Mouse (Mus musculus) frontal cortex, adult (tissue): ENCODE data around the gene Olfr716.
"Not testable (repeated sequence)": the region's sequence is repeated elsewhere in the genome, so short reads cannot be mapped to it uniquely, and the experiment has no call there.

Experiments
- ATAC-seq: cut with Nextera tagmentation; 2 replicates; pipeline ENCODE4 v1.9.2; 2017; ENCODE audit warnings: mild to moderate bottlenecking, moderate library complexity, mixed read lengths; ENCODE audit not compliant: low TSS enrichment

Olfr716 gene

DNA sequence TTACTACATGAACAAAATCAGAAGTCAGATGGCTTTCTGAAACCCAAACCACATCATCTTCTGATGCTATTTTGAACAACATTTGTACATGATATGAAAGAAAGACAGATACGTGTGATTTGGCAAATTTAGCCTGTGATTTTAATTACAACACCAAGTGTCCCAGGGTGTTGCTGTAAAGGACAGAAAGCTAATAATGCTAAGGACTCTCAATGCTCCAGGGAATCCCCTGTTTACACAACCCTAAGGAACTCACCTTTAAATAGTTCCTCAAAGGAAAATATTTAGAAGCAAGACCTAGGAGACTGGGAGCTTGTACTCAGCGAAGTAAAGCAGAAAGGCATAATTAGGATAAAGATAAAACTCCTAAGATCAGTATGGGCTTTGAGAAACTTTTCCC lies at the start of gene Olfr716:
Gene Olfr716, plus strand, starts transcription at position 301 of the 400 bp plus-strand sequence.
- ATAC-seq = not testable (repeated sequence)

DNA sequence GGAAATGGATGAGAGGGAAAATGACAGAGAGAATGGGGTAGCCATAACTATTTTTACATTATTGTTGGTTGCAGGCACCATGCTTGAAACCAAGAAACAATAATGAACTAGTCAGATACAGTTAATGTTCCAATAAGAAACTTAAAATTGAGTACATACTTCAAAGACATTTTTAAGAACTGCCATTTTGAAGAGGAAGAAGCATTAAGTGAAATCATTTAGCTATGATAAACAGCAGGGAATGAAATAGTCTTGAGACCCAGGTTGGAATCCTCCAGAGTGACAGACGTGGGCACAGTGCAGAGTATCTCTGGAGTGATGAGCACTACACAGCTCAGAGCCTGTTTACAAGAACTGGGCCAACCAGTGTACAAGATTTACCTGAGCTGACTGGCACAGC lies 45.2 kb upstream of the Olfr716 start, which contains the start of gene Olfr17:
Gene Olfr17, plus strand, starts transcription at position 301 of the 400 bp plus-strand sequence.
- no peak for ATAC-seq

DNA sequence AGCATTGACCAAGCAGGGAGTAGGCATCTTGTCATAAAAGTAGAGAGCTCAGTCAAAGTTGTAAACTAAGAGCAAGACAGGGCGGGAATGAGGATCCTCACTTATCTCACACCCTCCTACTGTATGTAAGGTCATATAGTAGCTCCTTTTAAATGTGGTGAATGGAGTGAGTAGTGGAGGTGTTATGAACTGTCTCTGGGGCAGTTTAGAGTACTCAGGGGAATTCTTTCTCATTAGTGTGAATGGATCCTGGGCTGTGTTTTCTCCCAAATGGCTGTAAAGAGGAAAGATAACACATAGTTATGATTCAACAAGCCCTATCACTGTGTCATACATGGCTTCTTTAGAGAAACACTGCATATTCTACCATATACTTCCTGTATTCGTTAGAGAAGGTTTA lies 27.9 kb upstream of the Olfr716 start, which contains the start of gene Olfr715b:
Gene Olfr715b, minus strand, starts transcription at position 101 of the 400 bp plus-strand sequence.
- not testable (repeated sequence) for ATAC-seq

DNA sequence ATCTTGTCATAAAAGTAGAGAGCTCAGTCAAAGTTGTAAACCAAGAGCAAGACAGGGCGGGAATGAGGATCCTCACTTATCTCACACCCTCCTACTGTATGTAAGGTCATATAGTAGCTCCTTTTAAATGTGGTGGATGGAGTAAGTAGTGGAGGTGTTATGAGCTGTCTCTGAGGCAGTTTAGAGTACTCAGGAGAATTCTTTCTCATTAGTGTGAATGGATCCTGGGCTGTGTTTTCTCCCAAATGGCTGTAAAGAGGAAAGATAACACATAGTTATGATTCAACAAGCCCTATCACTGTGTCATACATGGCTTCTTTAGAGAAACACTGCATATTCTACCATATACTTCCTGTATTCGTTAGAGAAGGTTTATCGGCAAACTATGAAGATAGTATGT lies 7.1 kb upstream of the Olfr716 start, which contains the start of gene Olfr715:
Gene Olfr715, minus strand, starts transcription at position 101 of the 400 bp plus-strand sequence.
- not testable (repeated sequence) for ATAC-seq

DNA sequence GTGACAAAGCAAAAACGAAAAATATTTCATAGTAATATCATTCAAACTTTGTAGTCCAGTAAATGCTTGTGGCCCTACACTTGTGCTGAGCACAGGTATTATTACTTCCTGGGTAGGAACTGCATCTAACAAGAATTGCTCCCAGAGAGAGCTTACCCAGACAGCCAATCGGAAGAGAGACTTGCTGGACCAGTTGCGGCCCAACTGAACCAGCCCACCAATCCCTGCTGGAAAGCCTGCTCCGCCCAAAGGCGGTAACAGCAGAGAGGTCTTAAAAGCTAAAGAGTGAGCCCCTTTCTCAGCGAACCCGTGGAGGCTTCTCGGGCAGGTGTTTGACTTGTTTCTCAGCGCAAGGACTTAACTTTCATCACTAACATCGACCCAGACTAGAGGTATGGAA lies 28.6 kb downstream of the Olfr716 start, which contains the start of gene Nlrp14:
Gene Nlrp14, plus strand, starts transcription at position 301 of the 400 bp plus-strand sequence.
- ATAC-seq = no peak

DNA sequence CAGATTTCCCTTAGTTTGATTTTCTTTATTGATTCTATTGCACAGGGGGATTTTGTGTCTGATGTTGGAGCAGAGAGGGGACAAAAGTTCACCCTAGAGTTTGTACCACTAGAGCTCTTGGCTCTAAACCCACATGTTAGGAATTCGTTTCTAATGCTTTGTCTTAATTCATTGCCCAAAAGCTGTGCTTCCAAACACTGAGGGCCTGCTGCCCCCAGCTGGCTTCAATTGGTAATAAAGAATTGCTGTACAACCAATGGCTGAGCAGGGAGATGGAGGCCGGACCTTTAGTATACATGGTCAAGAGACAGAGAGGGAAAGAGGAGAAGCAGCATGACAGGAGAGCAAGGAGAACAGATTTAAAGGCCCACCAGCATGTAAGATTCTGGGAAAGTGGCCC lies 42.3 kb downstream of the Olfr716 start:
- no peak for ATAC-seq
